Mouse (Mus musculus) c-Kit-positive CD71-positive TER-119-negative erythroid progenitor cells, embryonic 14.5 days (primary cell): ENCODE data around the gene Kifc3.
"Not testable (repeated sequence)": the region's sequence is repeated elsewhere in the genome, so short reads cannot be mapped to it uniquely, and the experiment has no call there.

Experiments
- DNase-seq: peaks from one replicate; pipeline ENCODE4 v3.0.0-alpha.2; 2013; ENCODE audit warnings: low read depth

The Kifc3 gene

GRCm38 (mm10) chr8:95202649-95203275 is at the start of gene Kifc3:
Gene Kifc3 (minus strand): TSS chr8:95202812.
- DNase-seq = no peak

- no peak for DNase-seq
These were observed 49.4 kb upstream of the Kifc3 start for GRCm38 (mm10) chr8:95252056-95252455.

- no peak for DNase-seq
These were observed 47.2 kb upstream of the Kifc3 start for GRCm38 (mm10) chr8:95249847-95250246.

- no peak for DNase-seq
These were observed 44.7 kb upstream of the Kifc3 start for GRCm38 (mm10) chr8:95247277-95247676.

- DNase-seq = no peak
These were observed 42.6 kb upstream of the Kifc3 start for GRCm38 (mm10) chr8:95245180-95245579.

GRCm38 (mm10) chr8:95243853-95244252 is 41.2 kb upstream of the Kifc3 start:
- no peak for DNase-seq

GRCm38 (mm10) chr8:95242826-95243571 is 40.4 kb upstream of the Kifc3 start:
- DNase-seq = no peak

- DNase-seq = peak; percentile 7
These were observed 39.6 kb upstream of the Kifc3 start for GRCm38 (mm10) chr8:95242099-95242825.

- peak; percentile 40 for DNase-seq
These were observed 33.1 kb upstream of the Kifc3 start for GRCm38 (mm10) chr8:95235683-95236082.

GRCm38 (mm10) chr8:95230086-95230485 is 27.5 kb upstream of the Kifc3 start:
- DNase-seq = not testable (repeated sequence)

GRCm38 (mm10) chr8:95227151-95227468 is 24.5 kb upstream of the Kifc3 start:
- no peak for DNase-seq

- DNase-seq = no peak
These were observed 23.9 kb upstream of the Kifc3 start for GRCm38 (mm10) chr8:95226251-95227150.

GRCm38 (mm10) chr8:95223969-95224368 is 21.4 kb upstream of the Kifc3 start:
- DNase-seq = no peak

GRCm38 (mm10) chr8:95221045-95221444 is 18.4 kb upstream of the Kifc3 start:
- no peak for DNase-seq

GRCm38 (mm10) chr8:95220571-95220998 is 18.0 kb upstream of the Kifc3 start:
- no peak for DNase-seq

- DNase-seq = peak; percentile 7
These were observed 17.0 kb upstream of the Kifc3 start for GRCm38 (mm10) chr8:95219623-95220022.

- DNase-seq = no peak
These were observed 13.2 kb upstream of the Kifc3 start for GRCm38 (mm10) chr8:95215709-95216360.

- DNase-seq = no peak
These were observed 7.3 kb upstream of the Kifc3 start for GRCm38 (mm10) chr8:95209924-95210323.

GRCm38 (mm10) chr8:95205946-95206345 is 3.3 kb upstream of the Kifc3 start:
- DNase-seq = no peak

- DNase-seq = peak; percentile 39
These were observed 1.4 kb upstream of the Kifc3 start for GRCm38 (mm10) chr8:95204039-95204380.

GRCm38 (mm10) chr8:95203326-95204038 is 870 bp upstream of the Kifc3 start:
- DNase-seq = no peak
